Mouse (Mus musculus) bone marrow macrophage, adult 2 months (primary cell): ENCODE data around the gene Vps13d.

ENCODE experiments used
- CTCF ChIP-seq: IDR thresholded peaks from 2 replicates; pipeline ENCODE4 v1.5.1; 2012; ENCODE audit warnings: low read depth, mild to moderate bottlenecking, low read length, moderate library complexity
- POLR2A ChIP-seq: IDR thresholded peaks from 2 replicates; pipeline ENCODE4 v1.6.1; 2012; ENCODE audit warnings: mild to moderate bottlenecking, low read depth, low read length, borderline replicate concordance

- TF ChIP-seq CTCF (no peak), POLR2A (no peak)
Observed at GRCm38 (mm10) chr4:145099344-145099743, 95.5 kb downstream of the Vps13d start.
